Mouse (Mus musculus): ENCODE measurements around the gene Smarcb1. TPM values are rescaled to one million over a fixed set of nuclear protein-coding genes. Genes with fewer than 3 reads are reported as not detected.

Gene Smarcb1
- polyA plus RNA-seq, 1 experiment from 2014 or later = 63.7 TPM

GRCm38 (mm10) chr10:75931311-75931710 is 9.9 kb upstream of the Smarcb1 start:
- no peaks in the 10 kb centered on the region for H3K9me3 ChIP-seq (replicated peaks)
- no peaks in the 10 kb centered on the region; the same call in 1 of the 2 replicates for H3K36me3 ChIP-seq (replicated peaks)
- H3K9ac ChIP-seq = no peak overlapping the region
- 31% methylated on average over 7 of the region's 7 CpGs for WGBS (ENCODE audit: insufficient replicate concordance)
- peaks cover 46% of the 10 kb centered on the region for H3K4me1 ChIP-seq (replicated peaks)
- H3K27ac ChIP-seq (replicated peaks) = no peak overlapping the region
- peak overlapping the region; percentile 52; the same call in 1 of the 2 replicates for H3K4me3 ChIP-seq (replicated peaks)
- 0 out of 2 replicates have a peak overlapping the region, but pooled peaks have one; percentile 3 for H3K4me2 ChIP-seq
- peaks cover 80% of the 10 kb centered on the region for H3K27me3 ChIP-seq
- no peak for ATAC-seq (ENCODE audit: insufficient read depth)

GRCm38 (mm10) chr10:75930304-75930703 is 8.9 kb upstream of the Smarcb1 start:
- WGBS (ENCODE audit: insufficient replicate concordance) = 45% methylated on average over 6 of the region's 6 CpGs
- no peak for ATAC-seq (ENCODE audit: insufficient read depth)
- H3K4me1 ChIP-seq (replicated peaks) = peaks cover 36% of the 10 kb centered on the region
- H3K4me3 ChIP-seq (replicated peaks) = no peak overlapping the region
- no peaks in the 10 kb centered on the region for H3K36me3 ChIP-seq (replicated peaks)
- no peak overlapping the region for H3K27ac ChIP-seq (replicated peaks)
- H3K4me2 ChIP-seq = no peak overlapping the region
- H3K9ac ChIP-seq = no peak overlapping the region
- H3K9me3 ChIP-seq (replicated peaks) = no peaks in the 10 kb centered on the region
- H3K27me3 ChIP-seq = peaks cover 87% of the 10 kb centered on the region

- WGBS (ENCODE audit: insufficient replicate concordance) = 54% methylated on average over 13 of the region's 13 CpGs
- H3K4me2 ChIP-seq = no peak overlapping the region
- H3K27me3 ChIP-seq = peaks cover 55% of the 10 kb centered on the region
- no peak overlapping the region for H3K4me3 ChIP-seq (replicated peaks)
- no peaks in the 10 kb centered on the region for H3K9me3 ChIP-seq (replicated peaks)
- peaks cover 29% of the 10 kb centered on the region for H3K4me1 ChIP-seq (replicated peaks)
- no peak for ATAC-seq (ENCODE audit: insufficient read depth)
- H3K36me3 ChIP-seq (replicated peaks) = no peaks in the 10 kb centered on the region
- no peak overlapping the region for H3K9ac ChIP-seq
- no peak overlapping the region for H3K27ac ChIP-seq (replicated peaks)
Measured at GRCm38 (mm10) chr10:75926396-75926795, 5.0 kb upstream of the Smarcb1 start.

- Histone ChIP-seq H3K9ac (no peak overlapping the region), H3K4me1 (replicated peaks) (peaks cover 33% of the 10 kb centered on the region), H3K4me3 (replicated peaks) (no peak overlapping the region), H3K27me3 (peaks cover 35% of the 10 kb centered on the region), H3K4me2 (no peak overlapping the region), H3K36me3 (replicated peaks) (no peaks in the 10 kb centered on the region), H3K27ac (replicated peaks) (no peak overlapping the region), H3K9me3 (replicated peaks) (no peaks in the 10 kb centered on the region)
- WGBS (ENCODE audit: insufficient replicate concordance) = 41% methylated on average over 2 of the region's 2 CpGs
- no peak for ATAC-seq (ENCODE audit: insufficient read depth)
Measured at GRCm38 (mm10) chr10:75924324-75924723, 2.9 kb upstream of the Smarcb1 start.

- Histone ChIP-seq H3K9ac (peak overlapping the region; percentile 86), H3K27ac (replicated peaks) (peak overlapping the region; percentile 87), H3K36me3 (replicated peaks) (peaks cover 6% of the 10 kb centered on the region; the same call in 1 of the 2 replicates), H3K4me2 (peak overlapping the region; percentile 97), H3K4me3 (replicated peaks) (peak overlapping the region; percentile 81), H3K27me3 (peaks cover 16% of the 10 kb centered on the region), H3K4me1 (replicated peaks) (peaks cover 42% of the 10 kb centered on the region), H3K9me3 (replicated peaks) (no peaks in the 10 kb centered on the region)
- peak; percentile 38 for ATAC-seq (ENCODE audit: insufficient read depth)
- WGBS (ENCODE audit: insufficient replicate concordance) = 4% methylated on average over 22 of the region's 22 CpGs
Measured at GRCm38 (mm10) chr10:75921726-75922560, 526 bp upstream of the Smarcb1 start.

- H3K36me3 ChIP-seq (replicated peaks) = peaks cover 32% of the 10 kb centered on the region
- ATAC-seq (ENCODE audit: insufficient read depth) = no peak
- WGBS (ENCODE audit: insufficient replicate concordance) = 83% methylated on average over 5 of the region's 5 CpGs
Measured at GRCm38 (mm10) chr10:75919026-75919425, 2.4 kb downstream of the Smarcb1 start.

GRCm38 (mm10) chr10:75916840-75917239 is 4.6 kb downstream of the Smarcb1 start:
- peaks cover 38% of the 10 kb centered on the region for H3K4me1 ChIP-seq (replicated peaks)
- H3K27me3 ChIP-seq = no peaks in the 10 kb centered on the region
- H3K27ac ChIP-seq (replicated peaks) = no peak overlapping the region
- no peaks in the 10 kb centered on the region for H3K9me3 ChIP-seq (replicated peaks)
- H3K9ac ChIP-seq = no peak overlapping the region
- WGBS (ENCODE audit: insufficient replicate concordance) = 82% methylated on average over 8 of the region's 8 CpGs
- H3K4me2 ChIP-seq = no peak overlapping the region
- H3K4me3 ChIP-seq (replicated peaks) = no peak overlapping the region
- ATAC-seq (ENCODE audit: insufficient read depth) = no peak
- H3K36me3 ChIP-seq (replicated peaks) = peaks cover 49% of the 10 kb centered on the region

More at GRCm38 (mm10) chr10:75919026-75919425, 2.4 kb downstream of the Smarcb1 start:
- Histone ChIP-seq H3K4me1 (replicated peaks) (peaks cover 42% of the 10 kb centered on the region), H3K27ac (replicated peaks) (no peak overlapping the region), H3K9ac (no peak overlapping the region), H3K9me3 (replicated peaks) (no peaks in the 10 kb centered on the region), H3K4me3 (replicated peaks) (no peak overlapping the region), H3K4me2 (no peak overlapping the region), H3K27me3 (no peaks in the 10 kb centered on the region)

GRCm38 (mm10) chr10:75915557-75915956 is 5.9 kb downstream of the Smarcb1 start:
- no peak overlapping the region for H3K4me2 ChIP-seq
- 75% methylated on average over 7 of the region's 7 CpGs for WGBS (ENCODE audit: insufficient replicate concordance)
- H3K9me3 ChIP-seq (replicated peaks) = no peaks in the 10 kb centered on the region
- no peak for ATAC-seq (ENCODE audit: insufficient read depth)
- no peak overlapping the region for H3K27ac ChIP-seq (replicated peaks)
- H3K4me1 ChIP-seq (replicated peaks) = peaks cover 32% of the 10 kb centered on the region
- H3K36me3 ChIP-seq (replicated peaks) = peaks cover 61% of the 10 kb centered on the region
- H3K9ac ChIP-seq = no peak overlapping the region
- H3K4me3 ChIP-seq (replicated peaks) = no peak overlapping the region
- H3K27me3 ChIP-seq = no peaks in the 10 kb centered on the region

- H3K27ac ChIP-seq (replicated peaks) = no peak overlapping the region
- H3K27me3 ChIP-seq = no peaks in the 10 kb centered on the region
- WGBS (ENCODE audit: insufficient replicate concordance) = 50% methylated on average over 6 of the region's 6 CpGs
- no peak overlapping the region for H3K9ac ChIP-seq
- no peak overlapping the region for H3K4me3 ChIP-seq (replicated peaks)
- no peak overlapping the region for H3K4me2 ChIP-seq
- H3K9me3 ChIP-seq (replicated peaks) = no peaks in the 10 kb centered on the region
- H3K4me1 ChIP-seq (replicated peaks) = peaks cover 12% of the 10 kb centered on the region
- peaks cover 74% of the 10 kb centered on the region for H3K36me3 ChIP-seq (replicated peaks)
- ATAC-seq (ENCODE audit: insufficient read depth) = no peak
Measured at GRCm38 (mm10) chr10:75913013-75913589, 8.3 kb downstream of the Smarcb1 start.

GRCm38 (mm10) chr10:75910698-75911097 is 10.7 kb downstream of the Smarcb1 start:
- no peak overlapping the region for H3K9ac ChIP-seq
- ATAC-seq (ENCODE audit: insufficient read depth) = no peak
- 80% methylated on average over 2 of the region's 2 CpGs for WGBS (ENCODE audit: insufficient replicate concordance)

GRCm38 (mm10) chr10:75906882-75907281 is 14.5 kb downstream of the Smarcb1 start:
- H3K4me3 ChIP-seq (replicated peaks) = no peak overlapping the region
- no peak overlapping the region for H3K4me2 ChIP-seq
- H3K36me3 ChIP-seq (replicated peaks) = peaks cover 93% of the 10 kb centered on the region
- H3K9me3 ChIP-seq (replicated peaks) = no peaks in the 10 kb centered on the region
- H3K9ac ChIP-seq = no peak overlapping the region
- H3K4me1 ChIP-seq (replicated peaks) = no peaks in the 10 kb centered on the region
- ATAC-seq (ENCODE audit: insufficient read depth) = no peak
- H3K27me3 ChIP-seq = no peaks in the 10 kb centered on the region
- no peak overlapping the region for H3K27ac ChIP-seq (replicated peaks)
- WGBS (ENCODE audit: insufficient replicate concordance) = 84% methylated on average over 4 of the region's 4 CpGs

More at GRCm38 (mm10) chr10:75910698-75911097, 10.7 kb downstream of the Smarcb1 start:
- peaks cover 12% of the 10 kb centered on the region for H3K4me1 ChIP-seq (replicated peaks)
- H3K27ac ChIP-seq (replicated peaks) = no peak overlapping the region
- no peak overlapping the region for H3K4me2 ChIP-seq
- H3K9me3 ChIP-seq (replicated peaks) = no peaks in the 10 kb centered on the region
- H3K36me3 ChIP-seq (replicated peaks) = peaks cover 86% of the 10 kb centered on the region
- no peak overlapping the region for H3K4me3 ChIP-seq (replicated peaks)
- H3K27me3 ChIP-seq = no peaks in the 10 kb centered on the region

Data from liver, embryonic 15.5 days (tissue).